Mouse (Mus musculus) liver, embryonic 15.5 days (tissue): Measurements from ENCODE around the gene Fkbp8. TPM values are rescaled to one million over a fixed set of nuclear protein-coding genes. Genes with fewer than 3 reads are reported as not detected.
A peak's percentile ranks its signal among the peaks of the same experiment; 100 is the strongest.

Source experiments
- ATAC-seq: fragments of 200-750 bp; cut with Nextera tagmentation; 2 replicates; pipeline ENCODE4 v1.8.0; 2017; ENCODE audit warnings: moderate number of reproducible peaks, mild to moderate bottlenecking, moderate library complexity; ENCODE audit not compliant: insufficient read depth
- H3K27ac ChIP-seq: fragments of 300-500 bp; sonication (generic); replicated peaks from 2 replicates; pipeline ENCODE4 v1.5.1; 2015; ENCODE audit warnings: mild to moderate bottlenecking, inconsistent platforms
- H3K27me3 ChIP-seq: fragments of 300-500 bp; sonication (generic); 2 replicates; pipeline ENCODE4 v1.6.1; 2015; ENCODE audit warnings: mild to moderate bottlenecking, inconsistent platforms
- H3K36me3 ChIP-seq: fragments of 300-500 bp; sonication (generic); replicated peaks from 2 replicates; pipeline ENCODE4 v1.6.1; 2015; ENCODE audit warnings: moderate library complexity, mild to moderate bottlenecking, inconsistent platforms
- H3K4me1 ChIP-seq: fragments of 300-500 bp; sonication (generic); replicated peaks from 2 replicates; pipeline ENCODE4 v1.6.1; 2015; ENCODE audit warnings: inconsistent platforms
- H3K4me2 ChIP-seq: fragments of 300-500 bp; sonication (generic); 2 replicates; pipeline ENCODE4 v1.6.1; 2015; ENCODE audit warnings: moderate library complexity, mild to moderate bottlenecking, inconsistent platforms
- H3K4me3 ChIP-seq: fragments of 300-500 bp; sonication (generic); replicated peaks from 2 replicates; pipeline ENCODE4 v1.5.1; 2015; ENCODE audit warnings: mild to moderate bottlenecking, inconsistent platforms
- H3K9ac ChIP-seq: fragments of 300-500 bp; sonication (generic); 2 replicates; pipeline ENCODE4 v1.6.1; 2015; ENCODE audit warnings: moderate library complexity, mild to moderate bottlenecking, inconsistent platforms
- H3K9me3 ChIP-seq: fragments of 300-500 bp; sonication (generic); replicated peaks from 2 replicates; pipeline ENCODE4 v1.6.1; 2016; ENCODE audit warnings: inconsistent platforms
- WGBS: fragments of 180-500 bp; shearing (Covaris S2); methylation state at CpG from one replicate; pipeline ENCODE4 v1.1.7; 2015; ENCODE audit warnings: mixed read lengths; ENCODE audit not compliant: insufficient replicate concordance; 5-methylcytosine and 5-hydroxymethylcytosine counted together
- polyA plus RNA-seq: library from polyadenylated mRNA; unstranded; fragments of >200 nt; fragmentation: Nextera tagmentation; extraction: Ambion mirVana; gene quantifications from 2 replicates; pipeline ENCODE4 v1.2.1, GENCODE M21; 2015

The Fkbp8 gene
- polyA plus RNA-seq, 1 experiment from 2014 or later: 163 TPM

- ATAC-seq: no peak
These were observed 34.6 kb upstream of the Fkbp8 start, which contains the start of gene Crlf1 for GRCm38 (mm10) chr8:70492664-70493640. TSS of gene Crlf1 (plus strand) at chr8:70493158.

GRCm38 (mm10) chr8:70493692-70494415 lies 33.7 kb upstream of the Fkbp8 start:
- H3K36me3 ChIP-seq: no peaks in the 10 kb centered on the region
- ATAC-seq: no peak
- peaks cover 24% of the 10 kb centered on the region for H3K4me1 ChIP-seq
- no peak overlapping the region; the same call in 1 of the 2 replicates for H3K4me2 ChIP-seq
- H3K27ac ChIP-seq: no peak overlapping the region
- no peaks in the 10 kb centered on the region for H3K9me3 ChIP-seq
- no peak overlapping the region; the same call in 1 of the 2 replicates for H3K4me3 ChIP-seq
- H3K27me3 ChIP-seq: peaks cover 100% of the 10 kb centered on the region
- H3K9ac ChIP-seq: no peak overlapping the region
- 2% methylated on average over 47 of the region's 47 CpGs for WGBS

More at GRCm38 (mm10) chr8:70492664-70493640, 34.6 kb upstream of the Fkbp8 start, which contains the start of gene Crlf1:
- Histone ChIP-seq H3K36me3 (no peaks in the 10 kb centered on the region), H3K4me2 (peak within 1 kb of the TSS; percentile 57), H3K4me1 (peaks cover 29% of the 10 kb centered on the region), H3K27ac (no peak within 1 kb of the TSS), H3K9ac (no peak within 1 kb of the TSS), H3K4me3 (peak within 1 kb of the TSS; percentile 35), H3K27me3 (peaks cover 100% of the 10 kb centered on the region), H3K9me3 (no peaks in the 10 kb centered on the region)
- WGBS: under 1% methylated on average over 77 of the region's 93 CpGs

- no peaks in the 10 kb centered on the region for H3K36me3 ChIP-seq
- no peak overlapping the region for H3K27ac ChIP-seq
- WGBS: 6% methylated on average over 28 of the region's 28 CpGs
- H3K4me1 ChIP-seq: peaks cover 25% of the 10 kb centered on the region
- H3K4me3 ChIP-seq: no peak overlapping the region
- H3K9ac ChIP-seq: no peak overlapping the region
- ATAC-seq: no peak
- peaks cover 100% of the 10 kb centered on the region for H3K27me3 ChIP-seq
- no peak overlapping the region for H3K4me2 ChIP-seq
- no peaks in the 10 kb centered on the region for H3K9me3 ChIP-seq
These were observed 33.0 kb upstream of the Fkbp8 start for GRCm38 (mm10) chr8:70494416-70494945.

GRCm38 (mm10) chr8:70495001-70495770 lies 32.3 kb upstream of the Fkbp8 start:
- no peaks in the 10 kb centered on the region for H3K36me3 ChIP-seq
- WGBS: 7% methylated on average over 21 of the region's 21 CpGs
- no peak overlapping the region for H3K4me3 ChIP-seq
- H3K4me1 ChIP-seq: peaks cover 29% of the 10 kb centered on the region
- H3K9me3 ChIP-seq: no peaks in the 10 kb centered on the region
- no peak overlapping the region for H3K9ac ChIP-seq
- no peak for ATAC-seq
- no peak overlapping the region for H3K4me2 ChIP-seq
- peaks cover 100% of the 10 kb centered on the region for H3K27me3 ChIP-seq
- no peak overlapping the region for H3K27ac ChIP-seq

GRCm38 (mm10) chr8:70495771-70496062 lies 31.8 kb upstream of the Fkbp8 start:
- Histone ChIP-seq H3K4me1 (peaks cover 35% of the 10 kb centered on the region), H3K36me3 (no peaks in the 10 kb centered on the region), H3K27ac (no peak overlapping the region), H3K4me2 (no peak overlapping the region), H3K4me3 (no peak overlapping the region), H3K9ac (no peak overlapping the region), H3K27me3 (peaks cover 100% of the 10 kb centered on the region), H3K9me3 (no peaks in the 10 kb centered on the region)
- ATAC-seq: no peak
- 9% methylated on average over 12 of the region's 12 CpGs for WGBS

GRCm38 (mm10) chr8:70500386-70501301 lies 26.9 kb upstream of the Fkbp8 start:
- H3K36me3 ChIP-seq: peaks cover 8% of the 10 kb centered on the region; the same call in 1 of the 2 replicates
- WGBS: 3% methylated on average over 39 of the region's 39 CpGs
- H3K27me3 ChIP-seq: peaks cover 85% of the 10 kb centered on the region
- peak overlapping the region; percentile 72 for H3K27ac ChIP-seq
- H3K4me3 ChIP-seq: peak overlapping the region; percentile 49
- H3K9ac ChIP-seq: peak overlapping the region; percentile 25; the same call in 1 of the 2 replicates
- H3K4me2 ChIP-seq: peak overlapping the region; percentile 77
- peaks cover 70% of the 10 kb centered on the region for H3K4me1 ChIP-seq
- no peaks in the 10 kb centered on the region for H3K9me3 ChIP-seq
- peak; percentile 78 for ATAC-seq

- peaks cover 11% of the 10 kb centered on the region for H3K36me3 ChIP-seq
- 0 out of 2 replicates have a peak overlapping the region, but pooled peaks have one; percentile 29 for H3K27ac ChIP-seq
- H3K4me1 ChIP-seq: peaks cover 81% of the 10 kb centered on the region
- WGBS: 11% methylated on average over 23 of the region's 23 CpGs
- H3K9ac ChIP-seq: peak overlapping the region; percentile 51
- peak overlapping the region; percentile 77 for H3K4me2 ChIP-seq
- peak overlapping the region; percentile 32 for H3K4me3 ChIP-seq
- H3K9me3 ChIP-seq: no peaks in the 10 kb centered on the region
- no peak for ATAC-seq
- H3K27me3 ChIP-seq: peaks cover 71% of the 10 kb centered on the region
These were observed 25.5 kb upstream of the Fkbp8 start for GRCm38 (mm10) chr8:70501820-70502529.

- Histone ChIP-seq H3K27me3 (peaks cover 66% of the 10 kb centered on the region), H3K9me3 (no peaks in the 10 kb centered on the region), H3K36me3 (peaks cover 16% of the 10 kb centered on the region), H3K4me2 (peak overlapping the region; percentile 77), H3K4me1 (peaks cover 87% of the 10 kb centered on the region), H3K9ac (peak overlapping the region; percentile 51), H3K4me3 (peak overlapping the region; percentile 32), H3K27ac (0 out of 2 replicates have a peak overlapping the region, but pooled peaks have one; percentile 29)
- 28% methylated on average over 12 of the region's 12 CpGs for WGBS
- no peak for ATAC-seq
These were observed 25.0 kb upstream of the Fkbp8 start for GRCm38 (mm10) chr8:70502540-70502939.

- Histone ChIP-seq H3K9me3 (no peaks in the 10 kb centered on the region), H3K4me3 (0 out of 2 replicates have a peak overlapping the region, but pooled peaks have one; percentile 32), H3K27ac (no peak overlapping the region), H3K36me3 (peaks cover 22% of the 10 kb centered on the region), H3K9ac (no peak overlapping the region), H3K4me1 (peaks cover 93% of the 10 kb centered on the region), H3K4me2 (peak overlapping the region; percentile 77), H3K27me3 (peaks cover 59% of the 10 kb centered on the region)
- ATAC-seq: no peak
- WGBS: 14% methylated on average over 46 of the region's 46 CpGs
These were observed 24.3 kb upstream of the Fkbp8 start for GRCm38 (mm10) chr8:70503062-70503750.
